Mouse (Mus musculus) heart, adult 2 months (tissue): ENCODE measurements around the gene Olfr1222. TPM values are rescaled to one million over a fixed set of nuclear protein-coding genes. Genes with fewer than 3 reads are reported as not detected.

Experiments
- DNase-seq, 2 experiments: peaks; one replicate each; pipeline ENCODE4 v3.0.0; 2021
- H3K27ac ChIP-seq: fragments of 200-600 bp; 2 replicates; pipeline ENCODE4 v1.8.1; 2022
- H3K27me3 ChIP-seq: fragments of 200-500 bp; 2 replicates; pipeline ENCODE4 v1.6.1; 2012; ENCODE audit warnings: mild to moderate bottlenecking, low read length, inconsistent platforms, mixed read lengths; ENCODE audit not compliant: control insufficient read depth, insufficient read depth
- H3K36me3 ChIP-seq: fragments of 200-500 bp; 2 replicates; pipeline ENCODE4 v1.6.1; 2012; ENCODE audit warnings: low read length, inconsistent platforms; ENCODE audit not compliant: control insufficient read depth, insufficient read depth
- H3K4me1 ChIP-seq: fragments of 200-500 bp; 2 replicates; pipeline ENCODE4 v1.6.1; 2011; ENCODE audit warnings: low read length; ENCODE audit not compliant: control insufficient read depth, insufficient read depth
- H3K4me3 ChIP-seq: fragments of 200-600 bp; 2 replicates; pipeline ENCODE4 v1.8.1; 2022
- H3K79me2 ChIP-seq: fragments of 200-500 bp; replicated peaks from 2 replicates; pipeline ENCODE4 v1.6.1; 2012; ENCODE audit warnings: mild to moderate bottlenecking, inconsistent platforms, low read length, moderate library complexity, mixed read lengths; ENCODE audit not compliant: control insufficient read depth, insufficient read depth
- H3K9ac ChIP-seq: fragments of 200-500 bp; 2 replicates; pipeline ENCODE4 v1.6.1; 2012; ENCODE audit warnings: low read depth, mild to moderate bottlenecking, control low read depth, inconsistent platforms, low read length, mixed read lengths
- CTCF ChIP-seq: fragments of 200-600 bp; IDR thresholded peaks from 2 replicates; pipeline ENCODE4 v1.8.1; 2022; ENCODE audit warnings: antibody characterized with exemption, mild to moderate bottlenecking, moderate library complexity
- EP300 ChIP-seq: fragments of 200-500 bp; IDR thresholded peaks from 2 replicates; pipeline ENCODE4 v1.6.1; 2011; ENCODE audit warnings: low read depth, low read length, control low read depth; ENCODE audit not compliant: insufficient read depth
- POLR2A ChIP-seq: fragments of 200-500 bp; IDR thresholded peaks from 2 replicates; pipeline ENCODE4 v1.6.1; 2011; ENCODE audit warnings: mild to moderate bottlenecking, low read depth, low read length, control low read depth; ENCODE audit not compliant: insufficient read depth
- WGBS: fragments of 180-500 bp; shearing (Covaris S2); methylation state at CpG from one replicate; pipeline ENCODE4 v1.1.7; 2018; 5-methylcytosine and 5-hydroxymethylcytosine counted together
- intact Hi-C: fragments of 180-260 bp; cut with DNase I; formaldehyde crosslinking; loops from one replicate; pipeline ENCODE4 v1.15.1; 2025
- polyA plus RNA-seq: library from polyadenylated mRNA; depleted of rRNA; stranded (reverse); fragments of >200 nt; gene quantifications from 2 replicates; pipeline ENCODE4 v1.2.3, GENCODE M21; 2012; rRNA removed
- total RNA-seq, 2 experiments: library from RNA; stranded (reverse); gene quantifications; 2 replicates each; pipeline ENCODE4 v1.2.3; 2021

Gene Olfr1222
- total and polyA plus RNA-seq, 3 experiments = not detected

DNA sequence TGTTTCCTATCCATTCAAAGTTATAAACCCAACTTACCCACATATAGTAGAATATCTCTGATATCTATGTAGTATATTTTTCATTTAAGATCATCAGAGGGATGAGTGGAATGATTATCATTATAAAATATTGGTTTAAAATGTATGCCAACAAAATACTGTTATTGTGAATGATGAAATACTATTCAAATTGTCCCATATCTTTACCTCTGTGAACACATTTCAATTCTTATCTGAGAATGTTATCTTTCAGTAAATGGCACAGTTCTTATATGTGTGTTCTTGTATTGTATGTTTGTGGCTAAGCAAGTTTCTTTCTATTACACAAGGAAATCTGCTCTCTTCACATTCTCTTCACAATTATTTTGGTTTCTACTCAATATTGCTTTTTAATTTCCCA, 27.2 kb downstream of the Olfr1222 start:
- TF ChIP-seq POLR2A (no peak), CTCF (no peak), EP300 (no peak)
- no peak overlapping the region for H3K9ac ChIP-seq
- H3K4me1 ChIP-seq = no peaks in the 10 kb centered on the region
- H3K27me3 ChIP-seq = no peaks in the 10 kb centered on the region
- no peak for DNase-seq
- H3K36me3 ChIP-seq = no peaks in the 10 kb centered on the region
- intact Hi-C loops = no loop called here
- H3K79me2 ChIP-seq = no peaks in the 10 kb centered on the region
- no peak overlapping the region for H3K4me3 ChIP-seq
- H3K27ac ChIP-seq = no peak overlapping the region

DNA sequence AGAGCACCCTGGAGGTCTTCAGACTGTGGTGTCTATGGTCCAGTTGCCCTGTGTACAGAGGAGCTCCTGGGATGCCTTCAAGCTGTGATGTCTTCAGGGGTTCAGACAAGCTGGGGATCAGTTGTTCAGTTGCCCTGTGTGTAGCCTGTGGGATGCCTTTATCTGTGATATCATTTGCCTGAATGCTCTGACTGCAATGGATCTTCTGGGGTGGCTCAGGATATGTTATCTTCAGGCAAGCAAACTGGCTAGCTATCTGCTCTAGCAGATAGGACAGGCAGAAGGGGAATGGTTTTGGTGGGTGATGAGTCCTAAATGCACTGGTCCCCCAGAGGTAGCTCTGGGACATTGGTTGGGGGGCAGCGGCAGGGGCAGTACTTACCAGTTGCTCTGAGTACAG, 39.0 kb downstream of the Olfr1222 start:
- Histone ChIP-seq H3K27ac (no peak overlapping the region), H3K4me3 (no peak overlapping the region), H3K79me2 (no peaks in the 10 kb centered on the region; the same call in 1 of the 2 replicates), H3K27me3 (peaks cover 2% of the 10 kb centered on the region; the same call in 1 of the 2 replicates), H3K36me3 (no peaks in the 10 kb centered on the region), H3K4me1 (no peaks in the 10 kb centered on the region), H3K9ac (no peak overlapping the region)
- WGBS = 97% methylated on average over 1 of the region's 1 CpGs
- no peak for TF ChIP-seq CTCF
- DNase-seq = no peak
- intact Hi-C loops = no loop called here

DNA sequence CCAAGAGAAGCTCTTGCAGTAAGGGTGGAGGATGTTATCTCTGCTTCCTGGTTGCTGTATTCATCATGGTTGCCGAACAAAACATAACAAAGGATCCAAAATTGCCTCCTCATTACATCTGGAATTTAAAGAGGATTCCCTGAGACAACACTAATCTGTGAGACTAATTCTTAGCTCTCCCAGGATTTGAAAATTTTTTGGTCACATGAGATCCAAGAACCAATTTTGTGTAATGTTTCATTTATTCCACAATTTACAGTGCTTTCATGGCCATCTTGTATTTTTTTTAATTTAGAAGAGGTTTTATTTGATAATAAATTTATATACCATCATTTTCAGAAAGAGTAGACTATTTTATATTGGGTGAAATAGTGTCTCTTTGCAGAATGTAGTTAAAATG, 49.4 kb downstream of the Olfr1222 start, which contains the start of gene Olfr1219:
Gene Olfr1219, minus strand, starts transcription at position 101 of the 400 bp plus-strand sequence.
- WGBS = 41% methylated on average over 1 of the region's 1 CpGs
- Histone ChIP-seq H3K27ac (no peak within 1 kb of the TSS), H3K79me2 (no peaks in the 10 kb centered on the region), H3K4me1 (no peaks in the 10 kb centered on the region), H3K4me3 (no peak within 1 kb of the TSS), H3K36me3 (no peaks in the 10 kb centered on the region), H3K9ac (no peak within 1 kb of the TSS), H3K27me3 (no peaks in the 10 kb centered on the region)
- intact Hi-C loops = no loop called here
- no peak for DNase-seq
- TF ChIP-seq POLR2A = no peak
- TF ChIP-seq EP300 = no peak
- TF ChIP-seq CTCF = no peak

DNA sequence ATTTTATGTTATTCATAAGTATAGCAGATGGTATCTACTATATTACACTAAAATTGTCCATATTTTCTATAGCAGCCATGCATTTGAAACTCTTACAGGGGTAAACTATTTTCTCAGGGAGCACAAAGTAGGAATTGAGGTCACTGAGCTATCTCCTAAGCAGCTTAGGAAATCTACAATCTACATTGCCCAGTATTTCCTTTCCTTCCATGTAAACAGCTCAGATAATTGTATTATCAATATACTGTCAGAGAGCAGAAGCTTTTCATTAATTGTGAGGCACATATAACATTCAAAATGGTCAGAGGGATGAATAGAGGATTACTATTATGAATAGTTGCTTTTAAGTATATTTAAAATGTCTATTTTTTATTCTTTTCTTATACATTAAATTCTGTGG, 51.4 kb downstream of the Olfr1222 start:
- intact Hi-C loops = no loop called here
- Histone ChIP-seq H3K4me3 (no peak overlapping the region), H3K36me3 (no peaks in the 10 kb centered on the region), H3K27ac (no peak overlapping the region), H3K4me1 (no peaks in the 10 kb centered on the region), H3K27me3 (no peaks in the 10 kb centered on the region), H3K79me2 (no peaks in the 10 kb centered on the region), H3K9ac (no peak overlapping the region)
- no peak for DNase-seq
- TF ChIP-seq CTCF = no peak
- no peak for TF ChIP-seq POLR2A
- no peak for TF ChIP-seq EP300

Other genes starting within 250 kb of the Olfr1222 start
- gene Olfr1208, start 230.7 kb downstream of the Olfr1222 start, total RNA-seq = not detected
- gene Olfr1208, start 230.7 kb downstream of the Olfr1222 start, polyA plus RNA-seq = not detected in 2 replicates
- not detected for gene Olfr1209, start 217.9 kb downstream of the Olfr1222 start, total RNA-seq
- gene Olfr1209, start 217.9 kb downstream of the Olfr1222 start, polyA plus RNA-seq = not detected in 2 replicates
- not detected for gene Olfr1211, start 194.9 kb downstream of the Olfr1222 start, total RNA-seq
- not detected in 2 replicates for gene Olfr1211, start 194.9 kb downstream of the Olfr1222 start, polyA plus RNA-seq
- gene Olfr1212, start 179.1 kb downstream of the Olfr1222 start, total RNA-seq = not detected
- gene Olfr1212, start 179.1 kb downstream of the Olfr1222 start, polyA plus RNA-seq = not detected in 2 replicates
- gene Gm13762, start 152.8 kb downstream of the Olfr1222 start, total RNA-seq = not detected
- not detected in 2 replicates for gene Gm13762, start 152.8 kb downstream of the Olfr1222 start, polyA plus RNA-seq
- not detected for gene Olfr1214, start 140.4 kb downstream of the Olfr1222 start, total RNA-seq
- not detected in 2 replicates for gene Olfr1214, start 140.4 kb downstream of the Olfr1222 start, polyA plus RNA-seq
- gene Olfr1215, start 126.1 kb downstream of the Olfr1222 start, total RNA-seq = not detected
- gene Olfr1215, start 126.1 kb downstream of the Olfr1222 start, polyA plus RNA-seq = not detected in 2 replicates
- gene Olfr1216, start 114.7 kb downstream of the Olfr1222 start, total RNA-seq = not detected
- gene Olfr1216, start 114.7 kb downstream of the Olfr1222 start, polyA plus RNA-seq = not detected in 2 replicates
- gene Olfr1217, start 101.0 kb downstream of the Olfr1222 start, total RNA-seq = not detected
- gene Olfr1217, start 101.0 kb downstream of the Olfr1222 start, polyA plus RNA-seq = not detected in 2 replicates
- gene Olfr1218, start 71.9 kb downstream of the Olfr1222 start, total RNA-seq = not detected
- gene Olfr1218, start 71.9 kb downstream of the Olfr1222 start, polyA plus RNA-seq = not detected in 2 replicates
- gene Olfr1219, start 49.5 kb downstream of the Olfr1222 start, total RNA-seq = not detected
- gene Olfr1219, start 49.5 kb downstream of the Olfr1222 start, polyA plus RNA-seq = not detected in 2 replicates
- not detected for gene Olfr1220, start 26.2 kb downstream of the Olfr1222 start, total RNA-seq
- not detected in 2 replicates for gene Olfr1220, start 26.2 kb downstream of the Olfr1222 start, polyA plus RNA-seq
- gene Olfr1221, start 15.8 kb downstream of the Olfr1222 start, total RNA-seq = not detected
- gene Olfr1221, start 15.8 kb downstream of the Olfr1222 start, polyA plus RNA-seq = not detected in 2 replicates
- gene Olfr1223, start 18.5 kb upstream of the Olfr1222 start, total RNA-seq = not detected
- not detected in 2 replicates for gene Olfr1223, start 18.5 kb upstream of the Olfr1222 start, polyA plus RNA-seq
- not detected for gene Olfr1224-ps1, start 31.0 kb upstream of the Olfr1222 start, total RNA-seq
- not detected in 2 replicates for gene Olfr1224-ps1, start 31.0 kb upstream of the Olfr1222 start, polyA plus RNA-seq
- not detected for gene Olfr1225, start 41.6 kb upstream of the Olfr1222 start, total RNA-seq
- not detected in 2 replicates for gene Olfr1225, start 41.6 kb upstream of the Olfr1222 start, polyA plus RNA-seq
- not detected for gene Olfr1226, start 67.0 kb upstream of the Olfr1222 start, total RNA-seq
- not detected in 2 replicates for gene Olfr1226, start 67.0 kb upstream of the Olfr1222 start, polyA plus RNA-seq
- not detected for gene Olfr1228, start 121.0 kb upstream of the Olfr1222 start, total RNA-seq
- gene Olfr1228, start 121.0 kb upstream of the Olfr1222 start, polyA plus RNA-seq = not detected in 2 replicates
- gene Olfr1229, start 155.0 kb upstream of the Olfr1222 start, total RNA-seq = not detected
- not detected in 2 replicates for gene Olfr1229, start 155.0 kb upstream of the Olfr1222 start, polyA plus RNA-seq
- gene Olfr1230, start 164.2 kb upstream of the Olfr1222 start, total RNA-seq = not detected
- not detected in 2 replicates for gene Olfr1230, start 164.2 kb upstream of the Olfr1222 start, polyA plus RNA-seq
- gene Olfr1231, start 174.0 kb upstream of the Olfr1222 start, total RNA-seq = not detected
- not detected in 2 replicates for gene Olfr1231, start 174.0 kb upstream of the Olfr1222 start, polyA plus RNA-seq
- not detected for gene Olfr1232, start 196.6 kb upstream of the Olfr1222 start, total RNA-seq
- not detected in 2 replicates for gene Olfr1232, start 196.6 kb upstream of the Olfr1222 start, polyA plus RNA-seq
- not detected for gene Olfr1233, start 209.3 kb upstream of the Olfr1222 start, total RNA-seq
- gene Olfr1233, start 209.3 kb upstream of the Olfr1222 start, polyA plus RNA-seq = not detected in 2 replicates
- gene Olfr1234, start 231.8 kb upstream of the Olfr1222 start, total RNA-seq = not detected
- not detected in 2 replicates for gene Olfr1234, start 231.8 kb upstream of the Olfr1222 start, polyA plus RNA-seq